Mouse (Mus musculus) cerebellum, adult 2 months (tissue): ENCODE measurements around the gene Cul4a.

Experiments used
- CTCF ChIP-seq: fragments of 200-500 bp; IDR thresholded peaks from 2 replicates; pipeline ENCODE4 v1.5.1; 2011; ENCODE audit warnings: low read depth, mild to moderate bottlenecking, control low read depth, low read length, moderate library complexity, borderline replicate concordance; ENCODE audit not compliant: insufficient read depth
- POLR2A ChIP-seq: fragments of 200-500 bp; IDR thresholded peaks from 2 replicates; pipeline ENCODE4 v1.6.1; 2011; ENCODE audit warnings: low read length, control low read depth, borderline replicate concordance; ENCODE audit not compliant: insufficient read depth

DNA sequence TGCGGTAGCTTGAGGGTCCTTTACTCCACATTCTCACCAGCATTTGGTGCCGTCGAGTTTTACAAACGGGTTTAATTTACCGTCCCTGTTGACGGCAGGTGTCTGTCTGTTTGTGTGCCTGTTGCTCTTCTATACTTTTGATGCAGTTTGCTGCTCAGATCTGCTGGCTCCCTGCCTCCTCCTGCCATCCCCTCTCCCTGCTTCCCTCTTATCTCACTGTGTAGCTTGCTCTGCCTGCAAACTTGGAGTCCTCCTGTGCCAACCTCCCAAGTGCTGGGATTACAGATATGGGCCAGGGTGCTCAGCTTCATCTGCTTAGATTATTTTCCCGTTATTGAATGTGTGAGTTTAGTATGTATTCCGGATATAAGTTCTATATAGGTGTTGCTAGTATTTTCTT lies 3.5 kb downstream of the Cul4a start:
- TF ChIP-seq CTCF (no peak), POLR2A (no peak)
